Comparison of ENCODE assay signal across 8 mouse cellular contexts in genomic region chr9:123528087-123528925, GRCm38 (mm10). TPM values are rescaled to one million over a fixed set of nuclear protein-coding genes. Genes with fewer than 3 reads are reported as not detected.
DNase-seq lines count a peak whose midpoint lies in the region; ATAC-seq and TF ChIP-seq lines count a peak whose summit lies in the region.

No protein-coding gene starts in this region.

- TF ChIP-seq CTCF in small intestine, adult 2 months (IDR thresholded peaks at IDR 0.05; ENCODE audit: extremely low read depth, insufficient read length, insufficient replicate concordance, low read depth, low read length): no peak

- no peaks in the 10 kb centered on the region for H3K27me3 ChIP-seq in forebrain, embryonic 10.5 days (ENCODE audit: poor library complexity, severe bottlenecking)
- no peaks in the 10 kb centered on the region for H3K27me3 ChIP-seq in limb, embryonic 11.5 days (ENCODE audit: control insufficient read depth, insufficient read depth, low read length)
- no peaks in the 10 kb centered on the region for H3K27me3 ChIP-seq in small intestine, adult 2 months (ENCODE audit: control insufficient read depth, insufficient read depth, low read length)

- no peak for ATAC-seq in limb, embryonic 11.5 days (ENCODE audit: insufficient number of reproducible peaks, low FRiP score, low TSS enrichment, low read depth)
- ATAC-seq in granulocyte monocyte progenitor cell, adult 5-6 weeks (replicated peaks; ENCODE audit: poor library complexity, severe bottlenecking): no peak

- peak overlapping the region; percentile 84 for H3K27ac ChIP-seq in forebrain, embryonic 10.5 days
- H3K27ac ChIP-seq in limb, embryonic 11.5 days (replicated peaks; ENCODE audit: low read depth, low read length): peak overlapping the region; percentile 59; the same call in 1 of the 2 replicates
- H3K27ac ChIP-seq in small intestine, adult 2 months (ENCODE audit: insufficient read depth, low read depth, low read length): peak overlapping the region; percentile 98

- no peaks in the 10 kb centered on the region for H3K9me3 ChIP-seq in forebrain, embryonic 10.5 days
- no peaks in the 10 kb centered on the region for H3K9me3 ChIP-seq in limb, embryonic 11.5 days (ENCODE audit: control insufficient read depth, low read length)

- peak overlapping the region; percentile 64 for H3K9ac ChIP-seq in limb, embryonic 11.5 days (ENCODE audit: low read length)

- WGBS in forebrain, embryonic 10.5 days: 39% methylated on average over 6 of the region's 6 CpGs
- WGBS in limb, embryonic 11.5 days: 29% methylated on average over 6 of the region's 6 CpGs
- 10% methylated on average over 6 of the region's 6 CpGs for WGBS in small intestine, adult 2 months

- no peaks in the 10 kb centered on the region for H3K36me3 ChIP-seq in forebrain, embryonic 10.5 days (replicated peaks)
- no peaks in the 10 kb centered on the region for H3K36me3 ChIP-seq in limb, embryonic 11.5 days (ENCODE audit: control insufficient read depth, insufficient read depth, low read length)
- no peaks in the 10 kb centered on the region for H3K36me3 ChIP-seq in small intestine, adult 2 months (ENCODE audit: control insufficient read depth, insufficient read depth, low read length)

- peak overlapping the region; percentile 90 for H3K4me3 ChIP-seq in forebrain, embryonic 10.5 days
- H3K4me3 ChIP-seq in limb, embryonic 11.5 days (ENCODE audit: low read depth, low read length): peak overlapping the region; percentile 83
- H3K4me3 ChIP-seq in small intestine, adult 2 months (ENCODE audit: low read depth, low read length): peak overlapping the region; percentile 69

- peaks cover 29% of the 10 kb centered on the region for H3K4me1 ChIP-seq in forebrain, embryonic 10.5 days
- peaks cover 8% of the 10 kb centered on the region for H3K4me1 ChIP-seq in limb, embryonic 11.5 days (ENCODE audit: control insufficient read depth, insufficient read depth, low read length)
- H3K4me1 ChIP-seq in small intestine, adult 2 months (ENCODE audit: control insufficient read depth, insufficient read depth, insufficient read length, low read length): peaks cover 2% of the 10 kb centered on the region; the same call in 1 of the 2 replicates

- no peak for TF ChIP-seq POLR2A in small intestine, adult 2 months (IDR thresholded peaks at IDR 0.05; ENCODE audit: low read depth, low read length)

- DNase-seq in kidney, adult 11 months: peak; percentile 43
- DNase-seq in kidney, postnatal 10 days: no peak
- DNase-seq in MEL-GATA-1-ER (ENCODE audit: extremely low read depth, low read depth): peak; percentile 43
- DNase-seq in forebrain, embryonic 10.5 days (ENCODE audit: extremely low spot score, low spot score): no peak
- no peak for DNase-seq in limb, embryonic 11.5 days (ENCODE audit: low spot score)
- DNase-seq in urinary bladder, adult 2 months (ENCODE audit: low spot score): no peak

- peak overlapping the region; percentile 68 for H3K4me2 ChIP-seq in limb, embryonic 11.5 days (ENCODE audit: low read depth, severe bottlenecking)

RNA-seq across cellular contexts. Expression of gene Sacm1l, which starts 1.3 kb away (rescaled TPM):
- polyA plus RNA-seq in forebrain, embryonic 10.5 days (2016; fragmentation: Nextera tagmentation; extraction: Ambion mirVana): 40.1 and 42.5 TPM in 2 replicates
- polyA plus RNA-seq in limb, embryonic 11.5 days (2014; fragmentation: Nextera tagmentation; extraction: Ambion mirVana): 48.9 and 51.1 TPM in 2 replicates
- 1.6 and 3.2 TPM in 2 replicates for polyA plus RNA-seq in small intestine, adult 2 months (2012; rRNA removed)
- polyA plus RNA-seq in urinary bladder, adult 2 months (2012; rRNA removed): 29.2 and 34.1 TPM in 2 replicates
- 25.8 and 32.2 TPM in 2 replicates for total RNA-seq in granulocyte monocyte progenitor cell, adult 5-6 weeks (2014; fragmentation: Nextera tagmentation)
- 32.8 and 42.3 TPM in 2 replicates for total RNA-seq in granulocyte monocyte progenitor cell, adult 5-6 weeks (2017)

RNA-seq across cellular contexts. Expression of gene Limd1, which starts 49.8 kb away (rescaled TPM):
- 55.7 and 57.8 TPM in 2 replicates for polyA plus RNA-seq in forebrain, embryonic 10.5 days (2016; fragmentation: Nextera tagmentation; extraction: Ambion mirVana)
- polyA plus RNA-seq in limb, embryonic 11.5 days (2014; fragmentation: Nextera tagmentation; extraction: Ambion mirVana): 51.1 and 54.0 TPM in 2 replicates
- 16.7 and 54.0 TPM in 2 replicates for polyA plus RNA-seq in small intestine, adult 2 months (2012; rRNA removed)
- 27.4 and 31.9 TPM in 2 replicates for polyA plus RNA-seq in urinary bladder, adult 2 months (2012; rRNA removed)
- total RNA-seq in granulocyte monocyte progenitor cell, adult 5-6 weeks (2014; fragmentation: Nextera tagmentation): 26.3 and 29.8 TPM in 2 replicates
- total RNA-seq in granulocyte monocyte progenitor cell, adult 5-6 weeks (2017): 24.4 and 26.2 TPM in 2 replicates

Comparison
In these comparisons a context has a peak if more than half of its experiments do, and no peak if none do; other contexts are left out.
1. DNase-seq: peak in kidney, adult 11 months (single experiment) and MEL-GATA-1-ER (single experiment); none in kidney, postnatal 10 days (single experiment), forebrain, embryonic 10.5 days (single experiment), limb, embryonic 11.5 days (single experiment) and urinary bladder, adult 2 months (single experiment).
2. Peak in every context shown above with its lines, with median percentiles within 50 percentile points of each other: H3K27ac ChIP-seq and H3K4me3 ChIP-seq.